In genomic region chr17:5388351-5388750, GRCm38 (mm10) we compare ENCODE assay signal across 13 mouse cellular contexts.
"Had no signal": no experiment of that assay in that cellular context is flagged by ENCODE, and none has a peak within 500 bp of the region (broad histone marks: within the 10 kb centered on the region; RNA-seq: fewer than 3 reads in every experiment).

No protein-coding gene starts in this region.

- DNase-seq: cerebellum, postnatal 14 days; cerebellum, postnatal 25 days; cerebellum, postnatal 36 days; embryo, embryonic 11 days; forebrain, postnatal 0 days; gastrocnemius, adult 2 months; gastrocnemius, postnatal 10 days; gastrocnemius, postnatal 14 days; gastrocnemius, postnatal 25 days; gastrocnemius, postnatal 36 days; heart, adult 11 months; heart, adult 18-20 months; heart, adult 2 months had no signal
